Mouse (Mus musculus): ENCODE measurements around the gene Optn. TPM values are rescaled to one million over a fixed set of nuclear protein-coding genes. Genes with fewer than 3 reads are reported as not detected.

Gene Optn
- polyA plus RNA-seq, 1 experiment, result 11.2 TPM

- no peak overlapping the region for H3K4me3 ChIP-seq
- TF ChIP-seq E2F4 (IDR thresholded peaks at IDR 0.05; ENCODE audit: insufficient read depth) (no peak), POLR2AphosphoS2 (IDR thresholded peaks at IDR 0.05; ENCODE audit: insufficient read length, low read depth) (no peak), POLR2A (IDR thresholded peaks at IDR 0.05; ENCODE audit: insufficient read length, low read depth) (no peak), REST (IDR thresholded peaks at IDR 0.05; ENCODE audit: insufficient read depth, insufficient read length) (no peak), TCF3 (IDR thresholded peaks at IDR 0.05; ENCODE audit: insufficient read length, low read depth) (no peak), CEBPB (IDR thresholded peaks at IDR 0.05; ENCODE audit: insufficient read depth, poor library complexity, severe bottlenecking) (no peak), MYOD1 (IDR thresholded peaks at IDR 0.05; ENCODE audit: control insufficient read depth in 1 of 3, insufficient read length in 2 of 3, low read depth in 2 of 3) (no peak), USF1 (IDR thresholded peaks at IDR 0.05; ENCODE audit: low read depth) (no peak), MYOG (IDR thresholded peaks at IDR 0.05; ENCODE audit: control insufficient read depth in 1 of 3, insufficient read depth in 1 of 3, insufficient read length in 2 of 3, low read depth in 2 of 3) (no peak), TCF12 (IDR thresholded peaks at IDR 0.05; ENCODE audit: insufficient read depth, poor library complexity, severe bottlenecking) (no peak), MAX (IDR thresholded peaks at IDR 0.05; ENCODE audit: low read depth) (no peak), SRF (IDR thresholded peaks at IDR 0.05; ENCODE audit: control insufficient read depth, insufficient read length, low read depth) (no peak)
- H3K4me2 ChIP-seq (ENCODE audit: low read depth), result no peak overlapping the region
- H3K36me3 ChIP-seq (ENCODE audit: control insufficient read depth, insufficient read depth), result peaks cover 12% of the 10 kb centered on the region
- H3ac ChIP-seq (ENCODE audit: control insufficient read depth, insufficient read length), result no peak overlapping the region
- no peaks in the 10 kb centered on the region for H3K79me2 ChIP-seq (ENCODE audit: control insufficient read depth, insufficient read depth)
- no peaks in the 10 kb centered on the region for H3K27me3 ChIP-seq (ENCODE audit: control insufficient read depth, insufficient read depth, insufficient read length)
Observed at GRCm38 (mm10) chr2:5040281-5041161, 23.3 kb downstream of the Optn start.

GRCm38 (mm10) chr2:5039350-5040170 is 24.3 kb downstream of the Optn start:
- TF ChIP-seq SRF (IDR thresholded peaks at IDR 0.05; ENCODE audit: control insufficient read depth, insufficient read length, low read depth), result no peak
- no peak for TF ChIP-seq E2F4 (IDR thresholded peaks at IDR 0.05; ENCODE audit: insufficient read depth)
- no peak for TF ChIP-seq REST (IDR thresholded peaks at IDR 0.05; ENCODE audit: insufficient read depth, insufficient read length)
- no peak for TF ChIP-seq TCF12 (IDR thresholded peaks at IDR 0.05; ENCODE audit: insufficient read depth, poor library complexity, severe bottlenecking)
- no peak for TF ChIP-seq MAX (IDR thresholded peaks at IDR 0.05; ENCODE audit: low read depth)
- TF ChIP-seq USF1 (IDR thresholded peaks at IDR 0.05; ENCODE audit: low read depth), result no peak
- no peak for TF ChIP-seq POLR2AphosphoS2 (IDR thresholded peaks at IDR 0.05; ENCODE audit: insufficient read length, low read depth)
- TF ChIP-seq MYOG (IDR thresholded peaks at IDR 0.05; ENCODE audit: control insufficient read depth in 1 of 3, insufficient read depth in 1 of 3, insufficient read length in 2 of 3, low read depth in 2 of 3), result no peak
- no peak for TF ChIP-seq CEBPB (IDR thresholded peaks at IDR 0.05; ENCODE audit: insufficient read depth, poor library complexity, severe bottlenecking)
- no peak for TF ChIP-seq MYOD1 (IDR thresholded peaks at IDR 0.05; ENCODE audit: control insufficient read depth in 1 of 3, insufficient read length in 2 of 3, low read depth in 2 of 3)
- TF ChIP-seq POLR2A (IDR thresholded peaks at IDR 0.05; ENCODE audit: insufficient read length, low read depth), result no peak
- no peak for TF ChIP-seq TCF3 (IDR thresholded peaks at IDR 0.05; ENCODE audit: insufficient read length, low read depth)
- Histone ChIP-seq H3K4me2 (ENCODE audit: low read depth) (no peak overlapping the region), H3ac (ENCODE audit: control insufficient read depth, insufficient read length) (no peak overlapping the region), H3K27me3 (ENCODE audit: control insufficient read depth, insufficient read depth, insufficient read length) (no peaks in the 10 kb centered on the region), H3K36me3 (ENCODE audit: control insufficient read depth, insufficient read depth) (peaks cover 12% of the 10 kb centered on the region), H3K4me3 (no peak overlapping the region), H3K79me2 (ENCODE audit: control insufficient read depth, insufficient read depth) (no peaks in the 10 kb centered on the region)

GRCm38 (mm10) chr2:5038320-5038719 is 25.5 kb downstream of the Optn start:
- peaks cover 12% of the 10 kb centered on the region for H3K36me3 ChIP-seq (ENCODE audit: control insufficient read depth, insufficient read depth)
- H3K27me3 ChIP-seq (ENCODE audit: control insufficient read depth, insufficient read depth, insufficient read length), result no peaks in the 10 kb centered on the region
- H3ac ChIP-seq (ENCODE audit: control insufficient read depth, insufficient read length), result no peak overlapping the region
- no peaks in the 10 kb centered on the region for H3K79me2 ChIP-seq (ENCODE audit: control insufficient read depth, insufficient read depth)
- H3K4me2 ChIP-seq (ENCODE audit: low read depth), result no peak overlapping the region
- H3K4me3 ChIP-seq, result no peak overlapping the region
- TF ChIP-seq POLR2AphosphoS2 (IDR thresholded peaks at IDR 0.05; ENCODE audit: insufficient read length, low read depth), result no peak

GRCm38 (mm10) chr2:5037390-5037789 is 26.5 kb downstream of the Optn start:
- Histone ChIP-seq H3K27me3 (ENCODE audit: control insufficient read depth, insufficient read depth, insufficient read length) (no peaks in the 10 kb centered on the region), H3K4me3 (no peak overlapping the region), H3K4me2 (ENCODE audit: low read depth) (no peak overlapping the region), H3K36me3 (ENCODE audit: control insufficient read depth, insufficient read depth) (peaks cover 12% of the 10 kb centered on the region), H3ac (ENCODE audit: control insufficient read depth, insufficient read length) (no peak overlapping the region), H3K79me2 (ENCODE audit: control insufficient read depth, insufficient read depth) (no peaks in the 10 kb centered on the region)
- TF ChIP-seq MYOG (IDR thresholded peaks at IDR 0.05; ENCODE audit: control insufficient read depth in 1 of 3, insufficient read depth in 1 of 3, insufficient read length in 2 of 3, low read depth in 2 of 3) (no peak), POLR2AphosphoS2 (IDR thresholded peaks at IDR 0.05; ENCODE audit: insufficient read length, low read depth) (no peak), MYOD1 (IDR thresholded peaks at IDR 0.05; ENCODE audit: control insufficient read depth in 1 of 3, insufficient read length in 2 of 3, low read depth in 2 of 3) (no peak), POLR2A (IDR thresholded peaks at IDR 0.05; ENCODE audit: insufficient read length, low read depth) (no peak), CEBPB (IDR thresholded peaks at IDR 0.05; ENCODE audit: insufficient read depth, poor library complexity, severe bottlenecking) (no peak), REST (IDR thresholded peaks at IDR 0.05; ENCODE audit: insufficient read depth, insufficient read length) (no peak), SRF (IDR thresholded peaks at IDR 0.05; ENCODE audit: control insufficient read depth, insufficient read length, low read depth) (no peak), USF1 (IDR thresholded peaks at IDR 0.05; ENCODE audit: low read depth) (no peak), MAX (IDR thresholded peaks at IDR 0.05; ENCODE audit: low read depth) (no peak), E2F4 (IDR thresholded peaks at IDR 0.05; ENCODE audit: insufficient read depth) (no peak), TCF3 (IDR thresholded peaks at IDR 0.05; ENCODE audit: insufficient read length, low read depth) (no peak), TCF12 (IDR thresholded peaks at IDR 0.05; ENCODE audit: insufficient read depth, poor library complexity, severe bottlenecking) (no peak)

Measured in myocyte (in vitro differentiated cells).